Mouse (Mus musculus): Measurements from ENCODE around the gene Tcstv3.
"Not testable (repeated sequence)": the region's sequence is repeated elsewhere in the genome, so short reads cannot be mapped to it uniquely, and the experiment has no call there.

Tcstv3 gene

DNA sequence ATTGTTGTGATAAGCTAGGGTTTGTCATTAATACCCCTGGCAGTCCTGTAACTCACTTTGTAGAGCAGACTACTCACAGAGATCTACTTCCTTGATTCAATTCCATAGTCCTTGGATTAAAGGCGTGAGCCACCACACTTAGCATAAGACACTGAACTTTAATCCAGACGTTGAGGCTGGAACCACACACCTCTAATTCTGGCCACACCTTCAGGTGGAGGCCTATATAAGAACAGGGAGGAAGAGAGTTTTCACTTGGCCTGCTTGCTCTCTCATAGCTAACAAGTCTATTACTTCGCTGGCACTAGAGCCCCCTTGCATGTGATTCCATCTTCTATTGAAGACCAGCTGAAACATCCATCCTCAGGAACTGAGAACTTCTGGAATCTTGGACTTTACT lies at the start of gene Tcstv3:
TSS of gene Tcstv3 (plus strand) at position 301 of the 400 bp plus-strand sequence.
- not testable (repeated sequence) for ATAC-seq (ENCODE audit: low TSS enrichment)

GRCm38 (mm10) chr13:120277837-120278236 lies 38.8 kb upstream of the Tcstv3 start:
- not testable (repeated sequence) for ATAC-seq (ENCODE audit: low TSS enrichment)

GRCm38 (mm10) chr13:120278784-120279183 lies 37.9 kb upstream of the Tcstv3 start:
- ATAC-seq (ENCODE audit: low TSS enrichment), result no peak

DNA sequence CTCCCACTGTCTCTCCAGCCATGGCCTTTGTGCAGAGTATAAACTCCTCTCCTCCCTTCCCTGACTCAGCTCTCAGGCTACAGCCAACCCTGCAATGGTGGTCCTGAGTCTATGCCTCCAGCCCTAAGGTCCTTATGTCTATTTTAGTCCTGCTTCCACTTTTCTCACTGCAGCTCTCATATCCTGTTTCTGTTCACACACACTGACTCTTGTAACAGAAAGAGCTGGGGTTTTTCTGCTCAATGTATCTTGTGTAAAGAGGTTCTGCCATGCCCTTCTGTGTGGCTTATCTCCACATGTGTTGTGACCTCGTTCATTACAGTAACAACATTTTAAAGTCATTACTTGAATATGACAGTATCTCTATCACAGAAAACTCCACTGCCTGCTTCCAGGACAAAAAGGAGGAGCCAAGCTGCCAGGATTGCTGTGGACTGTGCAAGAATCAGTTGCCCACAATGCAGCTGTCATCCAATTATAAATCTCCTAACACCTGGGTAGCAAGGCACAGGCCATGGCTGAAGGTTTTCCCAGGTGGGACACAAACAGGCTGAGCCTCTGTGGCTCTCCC lies 17.3 kb upstream of the Tcstv3 start:
- no peak for ATAC-seq (ENCODE audit: low TSS enrichment)

DNA sequence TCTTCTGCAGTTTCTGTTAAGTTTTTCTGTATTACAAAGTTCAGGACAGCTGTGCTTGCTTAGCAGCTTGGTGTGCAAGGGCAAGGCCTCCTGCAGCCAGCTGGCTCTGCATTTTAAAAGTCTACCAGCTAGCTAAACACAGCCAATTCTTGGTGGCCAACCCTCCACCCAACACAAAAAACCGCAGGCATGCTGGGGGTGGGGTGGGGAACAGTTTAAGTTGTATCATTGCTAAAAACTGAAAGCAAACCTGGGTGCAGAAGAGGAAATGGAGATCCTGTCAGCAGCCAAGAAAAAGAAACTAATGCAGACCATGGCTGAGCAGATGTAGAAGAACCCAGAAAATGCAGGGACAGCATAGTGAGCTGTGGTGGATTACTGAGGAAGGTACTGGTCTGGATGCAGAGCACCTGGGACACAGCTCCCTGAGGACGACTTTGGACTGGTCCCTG lies 16.7 kb upstream of the Tcstv3 start, which contains the start of gene BC147527:
TSS of gene BC147527 (plus strand) at position 402 of the 452 bp plus-strand sequence.
- no peak for ATAC-seq (ENCODE audit: low TSS enrichment)

DNA sequence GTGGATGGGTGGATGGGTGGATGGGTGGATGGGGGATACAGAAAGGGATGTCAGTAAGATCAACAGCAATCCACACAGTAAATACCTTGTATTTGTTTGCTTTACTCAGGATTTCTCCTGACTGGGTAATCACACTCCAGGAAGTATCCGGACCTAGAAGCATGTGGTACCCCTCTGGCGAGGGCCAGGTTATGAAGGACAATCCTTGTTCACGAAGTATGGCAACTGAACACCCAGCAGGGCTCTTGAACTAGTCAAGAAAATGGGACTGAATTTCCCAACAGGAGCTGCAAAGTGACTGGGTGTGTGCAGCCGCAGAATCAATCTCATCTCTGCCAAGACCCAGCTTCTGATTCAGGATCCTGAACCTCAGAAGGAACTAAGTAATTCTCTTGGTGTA lies 15.8 kb upstream of the Tcstv3 start:
- ATAC-seq (ENCODE audit: low TSS enrichment), result no peak

GRCm38 (mm10) chr13:120310749-120311148 lies 5.9 kb upstream of the Tcstv3 start:
- no peak for ATAC-seq (ENCODE audit: low TSS enrichment)

DNA sequence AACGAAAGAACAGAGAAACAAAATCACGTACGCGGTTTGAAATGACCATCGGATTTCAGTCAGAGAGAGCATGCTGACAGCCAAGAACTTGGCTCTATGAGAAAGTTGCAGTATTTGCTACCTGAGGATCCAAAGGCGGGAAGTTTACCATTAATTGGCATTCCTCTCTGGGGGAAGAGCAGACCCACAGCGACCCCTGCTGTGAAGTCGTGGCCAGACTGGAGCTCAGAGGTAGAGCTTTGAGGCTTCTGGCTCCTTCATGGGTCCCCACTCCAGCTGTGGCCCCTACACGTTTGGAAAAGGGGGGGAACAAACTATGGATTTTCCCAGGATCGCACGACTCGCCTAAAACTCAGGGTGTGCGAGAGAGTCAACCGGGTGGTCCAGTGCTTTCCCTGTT lies 3.1 kb upstream of the Tcstv3 start:
- no peak for ATAC-seq (ENCODE audit: low TSS enrichment)

GRCm38 (mm10) chr13:120320183-120320582 lies 3.5 kb downstream of the Tcstv3 start:
- no peak for ATAC-seq (ENCODE audit: low TSS enrichment)

- no peak for ATAC-seq (ENCODE audit: low TSS enrichment)
Observed at GRCm38 (mm10) chr13:120320721-120321120, 4.0 kb downstream of the Tcstv3 start.
